Mouse (Mus musculus) bone marrow, adult 2 months (tissue): ENCODE data around the gene Ddc. TPM values are rescaled to one million over a fixed set of nuclear protein-coding genes. Genes with fewer than 3 reads are reported as not detected.

Source experiments
- H3K27ac ChIP-seq: fragments of 200-500 bp; 2 replicates; pipeline ENCODE4 v1.5.1; 2012; ENCODE audit warnings: low read depth, mild to moderate bottlenecking, control low read depth, inconsistent platforms, low read length; ENCODE audit not compliant: control insufficient read depth, poor library complexity, insufficient read depth
- H3K4me1 ChIP-seq: fragments of 200-500 bp; 2 replicates; pipeline ENCODE4 v1.6.1; 2011; ENCODE audit warnings: low read length; ENCODE audit not compliant: control insufficient read depth, insufficient read depth
- H3K4me3 ChIP-seq: fragments of 200-500 bp; replicated peaks from 2 replicates; pipeline ENCODE3; 2011; ENCODE audit warnings: mild to moderate bottlenecking, low read depth, low read length, control low read depth; ENCODE audit not compliant: control insufficient read depth
- CTCF ChIP-seq: fragments of 200-500 bp; IDR thresholded peaks from 2 replicates; pipeline ENCODE4 v1.5.1; 2011; ENCODE audit warnings: low read length, control low read depth; ENCODE audit not compliant: control insufficient read depth, insufficient read depth
- POLR2A ChIP-seq: fragments of 200-500 bp; IDR thresholded peaks from 2 replicates; pipeline ENCODE4 v1.6.1; 2011; ENCODE audit warnings: low read depth, mild to moderate bottlenecking, control low read depth, low read length, borderline replicate concordance; ENCODE audit not compliant: control insufficient read depth
- WGBS: fragments of 180-500 bp; shearing (Covaris S2); methylation state at CpG from one replicate; pipeline ENCODE4 v1.1.7; 2018; 5-methylcytosine and 5-hydroxymethylcytosine counted together
- polyA plus RNA-seq: library from polyadenylated mRNA; stranded (reverse); fragments of >200 nt; gene quantifications from 2 replicates; pipeline ENCODE4 v1.2.4, GENCODE M21; 2011; ENCODE audit warnings: low replicate concordance; ENCODE audit not compliant: missing spikeins, insufficient read depth, insufficient read length

Ddc gene
- polyA plus RNA-seq, 1 experiment = 2.0 TPM

GRCm38 (mm10) chr11:11829161-11830000, 68.6 kb downstream of the Ddc start:
- H3K4me3 ChIP-seq = no peak overlapping the region
- no peaks in the 10 kb centered on the region for H3K4me1 ChIP-seq
- WGBS = 71% methylated on average over 11 of the region's 11 CpGs
- no peak overlapping the region for H3K27ac ChIP-seq
- no peak for TF ChIP-seq POLR2A
- TF ChIP-seq CTCF = no peak

GRCm38 (mm10) chr11:11828761-11829160, 69.2 kb downstream of the Ddc start:
- no peaks in the 10 kb centered on the region for H3K4me1 ChIP-seq
- 59% methylated on average over 6 of the region's 6 CpGs for WGBS
- no peak for TF ChIP-seq POLR2A
- no peak for TF ChIP-seq CTCF
- H3K4me3 ChIP-seq = no peak overlapping the region
- H3K27ac ChIP-seq = no peak overlapping the region

GRCm38 (mm10) chr11:11828251-11828650, 69.7 kb downstream of the Ddc start:
- 35% methylated on average over 5 of the region's 5 CpGs for whole genome bisulfite sequencing
- Histone ChIP-seq H3K4me1 (no peaks in the 10 kb centered on the region), H3K4me3 (no peak overlapping the region), H3K27ac (no peak overlapping the region)
- TF ChIP-seq POLR2A (no peak), CTCF (no peak)

- H3K4me1 ChIP-seq = no peaks in the 10 kb centered on the region
- TF ChIP-seq CTCF (no peak), POLR2A (no peak)
- H3K4me3 ChIP-seq = no peak overlapping the region
- H3K27ac ChIP-seq = no peak overlapping the region
Observed at GRCm38 (mm10) chr11:11826475-11826874, 71.5 kb downstream of the Ddc start.

GRCm38 (mm10) chr11:11825670-11826069, 72.3 kb downstream of the Ddc start:
- Histone ChIP-seq H3K27ac (no peak overlapping the region), H3K4me1 (no peaks in the 10 kb centered on the region), H3K4me3 (no peak overlapping the region)
- TF ChIP-seq POLR2A (no peak), CTCF (no peak)
- WGBS = 82% methylated on average over 6 of the region's 6 CpGs

- H3K4me1 ChIP-seq = no peaks in the 10 kb centered on the region
- H3K27ac ChIP-seq = no peak overlapping the region
- H3K4me3 ChIP-seq = no peak overlapping the region
- WGBS = 73% methylated on average over 3 of the region's 3 CpGs
- no peak for TF ChIP-seq POLR2A
- no peak for TF ChIP-seq CTCF
Observed at GRCm38 (mm10) chr11:11824970-11825635, 72.8 kb downstream of the Ddc start.

GRCm38 (mm10) chr11:11823980-11824911, 73.7 kb downstream of the Ddc start:
- H3K27ac ChIP-seq = no peak overlapping the region
- WGBS = 81% methylated on average over 12 of the region's 12 CpGs
- no peaks in the 10 kb centered on the region for H3K4me1 ChIP-seq
- H3K4me3 ChIP-seq = no peak overlapping the region
- no peak for TF ChIP-seq POLR2A
- no peak for TF ChIP-seq CTCF
